Mouse (Mus musculus) testis, adult 2 months (tissue): ENCODE measurements around the gene Cenps.

Source experiments
- CTCF ChIP-seq: fragments of 200-500 bp; IDR thresholded peaks from 2 replicates; pipeline ENCODE4 v1.5.1; 2012; ENCODE audit warnings: low read depth, mild to moderate bottlenecking, inconsistent platforms, low read length, moderate library complexity; ENCODE audit not compliant: control insufficient read depth, insufficient read depth, insufficient replicate concordance
- POLR2A ChIP-seq: fragments of 200-500 bp; IDR thresholded peaks from 2 replicates; pipeline ENCODE4 v1.6.1; 2012; ENCODE audit warnings: low read depth, mild to moderate bottlenecking, inconsistent platforms, low read length, moderate library complexity; ENCODE audit not compliant: control insufficient read depth

GRCm38 (mm10) chr4:149172083-149172482 lies 34.7 kb upstream of the Cenps start:
- TF ChIP-seq CTCF (no peak), POLR2A (no peak)
